Comparison of ENCODE assay signal across 9 mouse cellular contexts in the genomic region with DNA sequence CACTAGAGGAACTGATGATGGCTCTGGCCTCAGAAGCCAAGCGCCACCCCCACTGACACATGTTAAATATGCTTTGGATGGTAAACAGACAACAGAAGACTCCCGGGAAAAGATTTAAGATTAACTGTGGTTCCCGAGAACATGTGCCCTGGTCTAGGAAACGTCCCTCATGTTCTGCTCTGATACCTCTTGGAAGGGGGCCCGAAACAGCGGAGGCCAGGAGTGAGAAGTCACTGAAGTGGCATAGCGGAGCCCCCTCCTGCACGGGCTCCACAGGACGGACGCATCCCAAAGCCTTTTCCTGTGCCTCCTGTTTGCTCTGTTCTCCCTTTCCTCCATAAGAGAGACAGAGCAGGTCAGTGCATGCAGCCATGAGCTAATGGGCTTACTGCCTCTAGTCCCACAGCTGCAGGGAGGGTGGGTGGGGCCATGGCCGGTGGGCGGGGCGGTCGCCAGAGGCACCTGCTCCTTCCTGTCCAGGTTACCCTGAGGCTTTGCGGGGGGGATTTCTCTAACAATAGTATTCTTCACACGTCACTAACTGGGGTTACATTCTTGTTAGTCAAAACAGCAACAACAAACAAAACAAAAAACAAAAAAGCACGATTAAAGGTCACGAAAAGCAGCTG.
DNase-seq lines count a peak whose midpoint lies in the region; ATAC-seq and TF ChIP-seq lines count a peak whose summit lies in the region.
"Had no signal": no experiment of that assay in that cellular context is flagged by ENCODE, and none has a peak within 500 bp of the region (broad histone marks: within the 10 kb centered on the region; RNA-seq: fewer than 3 reads in every experiment).

No protein-coding gene starts in this region.

- no peaks in the 10 kb centered on the region for H3K36me3 ChIP-seq in heart, embryonic 12.5 days
- H3K36me3 ChIP-seq in heart, adult 2 months (ENCODE audit: control insufficient read depth, insufficient read depth, low read length), result no peaks in the 10 kb centered on the region
- no peaks in the 10 kb centered on the region for H3K36me3 ChIP-seq in embryonic facial prominence, embryonic 11.5 days (replicated peaks; ENCODE audit: control insufficient read depth, insufficient read depth, low read depth, low read length)
- H3K36me3 ChIP-seq in kidney, embryonic 16.5 days (ENCODE audit: insufficient read depth, low read length), result no peaks in the 10 kb centered on the region
- H3K36me3 ChIP-seq in neural tube, embryonic 14.5 days (ENCODE audit: control insufficient read depth, insufficient read depth, low read length), result no peaks in the 10 kb centered on the region

- no peak for TF ChIP-seq POLR2A in heart, adult 2 months (IDR thresholded peaks at IDR 0.05; ENCODE audit: insufficient read depth, low read depth, low read length)
- no peak for TF ChIP-seq POLR2A in cerebellum, adult 2 months (IDR thresholded peaks at IDR 0.05; ENCODE audit: borderline replicate concordance, insufficient read depth, low read length)

- peak overlapping the region; percentile 24; the same call in 1 of the 2 replicates for H3K4me2 ChIP-seq in heart, embryonic 12.5 days
- no peak overlapping the region for H3K4me2 ChIP-seq in embryonic facial prominence, embryonic 11.5 days (ENCODE audit: low read depth, low read length)
- peak overlapping the region; percentile 51 for H3K4me2 ChIP-seq in kidney, embryonic 16.5 days (replicated peaks; ENCODE audit: low read depth, low read length)
- peak overlapping the region; percentile 20; the same call in 1 of the 2 replicates for H3K4me2 ChIP-seq in neural tube, embryonic 14.5 days (ENCODE audit: low read depth, low read length)

- H3K9me3 ChIP-seq in heart, embryonic 12.5 days (replicated peaks), result no peaks in the 10 kb centered on the region
- H3K9me3 ChIP-seq in embryonic facial prominence, embryonic 11.5 days (replicated peaks; ENCODE audit: control insufficient read depth, low read length), result no peaks in the 10 kb centered on the region
- no peaks in the 10 kb centered on the region for H3K9me3 ChIP-seq in kidney, embryonic 16.5 days (ENCODE audit: low read length)
- H3K9me3 ChIP-seq in neural tube, embryonic 14.5 days (ENCODE audit: control insufficient read depth, low read length), result no peaks in the 10 kb centered on the region

- ATAC-seq in heart, embryonic 12.5 days (ENCODE audit: insufficient number of reproducible peaks, low FRiP score), result 0 out of 2 replicates have a peak, but pooled peaks have one; percentile 33
- peak; percentile 73 for ATAC-seq in embryonic facial prominence, embryonic 11.5 days (replicated peaks; ENCODE audit: insufficient number of reproducible peaks, low FRiP score, low TSS enrichment, low read depth)
- peak; percentile 81 for ATAC-seq in kidney, embryonic 16.5 days (ENCODE audit: low FRiP score, low TSS enrichment)
- ATAC-seq in neural tube, embryonic 14.5 days (ENCODE audit: low read depth), result peak; percentile 28; the same call in 1 of the 2 replicates

- H3K4me1 ChIP-seq in heart, embryonic 12.5 days (replicated peaks), result peaks cover 6% of the 10 kb centered on the region; the same call in 1 of the 2 replicates
- H3K4me1 ChIP-seq in heart, adult 2 months (ENCODE audit: control insufficient read depth, insufficient read depth, low read length), result no peaks in the 10 kb centered on the region
- no peaks in the 10 kb centered on the region for H3K4me1 ChIP-seq in embryonic facial prominence, embryonic 11.5 days (ENCODE audit: control insufficient read depth, insufficient read depth, low read length)
- peaks cover 15% of the 10 kb centered on the region for H3K4me1 ChIP-seq in kidney, embryonic 16.5 days (ENCODE audit: insufficient read depth, low read length)
- H3K4me1 ChIP-seq in neural tube, embryonic 14.5 days (ENCODE audit: control insufficient read depth, insufficient read depth, low read length), result no peaks in the 10 kb centered on the region
- no peaks in the 10 kb centered on the region for H3K4me1 ChIP-seq in cerebellum, adult 2 months (ENCODE audit: control insufficient read depth, insufficient read depth, low read length)

- no peak overlapping the region for H3K9ac ChIP-seq in heart, embryonic 12.5 days
- H3K9ac ChIP-seq in heart, adult 2 months (ENCODE audit: low read depth, low read length), result no peak overlapping the region
- no peak overlapping the region for H3K9ac ChIP-seq in embryonic facial prominence, embryonic 11.5 days (replicated peaks; ENCODE audit: low read length)
- H3K9ac ChIP-seq in kidney, embryonic 16.5 days (replicated peaks; ENCODE audit: low read length), result peak overlapping the region; percentile 39; the same call in 1 of the 2 replicates
- 0 out of 2 replicates have a peak overlapping the region, but pooled peaks have one; percentile 16 for H3K9ac ChIP-seq in neural tube, embryonic 14.5 days (replicated peaks; ENCODE audit: low read depth, low read length)

- intact Hi-C loops in heart, adult 2 months (cut with DNase I), result no loop called here

- no peak for TF ChIP-seq EP300 in heart, adult 2 months (IDR thresholded peaks at IDR 0.05; ENCODE audit: insufficient read depth, low read depth, low read length)

- WGBS in heart, embryonic 12.5 days, result 65% methylated on average over 18 of the region's 18 CpGs
- WGBS in heart, adult 2 months, result 70% methylated on average over 18 of the region's 18 CpGs
- 42% methylated on average over 18 of the region's 18 CpGs for WGBS in embryonic facial prominence, embryonic 11.5 days
- WGBS in kidney, embryonic 16.5 days, result 40% methylated on average over 18 of the region's 18 CpGs
- WGBS in neural tube, embryonic 14.5 days, result 45% methylated on average over 18 of the region's 18 CpGs
- 33% methylated on average over 18 of the region's 18 CpGs for WGBS in cerebellum, adult 2 months

- no peaks in the 10 kb centered on the region for H3K79me2 ChIP-seq in heart, adult 2 months (replicated peaks; ENCODE audit: control insufficient read depth, insufficient read depth, low read length)

- no peak overlapping the region for H3K27ac ChIP-seq in heart, embryonic 12.5 days (ENCODE audit: poor library complexity, severe bottlenecking)
- H3K27ac ChIP-seq in heart, adult 2 months, result no peak overlapping the region
- H3K27ac ChIP-seq in embryonic facial prominence, embryonic 11.5 days (replicated peaks; ENCODE audit: low read depth, low read length), result no peak overlapping the region
- H3K27ac ChIP-seq in kidney, embryonic 16.5 days (ENCODE audit: low read length), result no peak overlapping the region
- no peak overlapping the region for H3K27ac ChIP-seq in neural tube, embryonic 14.5 days (ENCODE audit: low read depth, low read length)
- H3K27ac ChIP-seq in cerebellum, adult 2 months (ENCODE audit: insufficient read depth, low read length), result no peak overlapping the region

- no peak for DNase-seq in heart, adult 2 months
- DNase-seq in embryonic facial prominence, embryonic 11.5 days (ENCODE audit: low spot score), result no peak
- no peak for DNase-seq in cerebellum, adult 2 months
- no peak for DNase-seq in adrenal gland, postnatal 10 days
- DNase-seq in adrenal gland, adult (ENCODE audit: inconsistent age in 2 of 2, low spot score in 1 of 2), result no peak
- DNase-seq: cerebellum, postnatal 14 days had no signal

- H3K27me3 ChIP-seq in heart, embryonic 12.5 days (replicated peaks), result no peaks in the 10 kb centered on the region
- no peaks in the 10 kb centered on the region for H3K27me3 ChIP-seq in heart, adult 2 months (ENCODE audit: control insufficient read depth, insufficient read depth, low read length)
- no peaks in the 10 kb centered on the region for H3K27me3 ChIP-seq in embryonic facial prominence, embryonic 11.5 days (ENCODE audit: control insufficient read depth, insufficient read depth, low read length)
- H3K27me3 ChIP-seq in kidney, embryonic 16.5 days (ENCODE audit: insufficient read depth, low read length), result no peaks in the 10 kb centered on the region
- no peaks in the 10 kb centered on the region for H3K27me3 ChIP-seq in neural tube, embryonic 14.5 days (ENCODE audit: control insufficient read depth, insufficient read depth, low read length)
- H3K27me3 ChIP-seq in cerebellum, adult 2 months (ENCODE audit: control insufficient read depth, insufficient read depth, low read length), result no peaks in the 10 kb centered on the region

- H3K4me3 ChIP-seq in heart, embryonic 12.5 days, result no peak overlapping the region
- H3K4me3 ChIP-seq in heart, adult 2 months, result no peak overlapping the region
- no peak overlapping the region for H3K4me3 ChIP-seq in embryonic facial prominence, embryonic 11.5 days (ENCODE audit: low read depth, low read length)
- H3K4me3 ChIP-seq in kidney, embryonic 16.5 days (ENCODE audit: low read length), result peak overlapping the region; percentile 22
- no peak overlapping the region for H3K4me3 ChIP-seq in neural tube, embryonic 14.5 days (ENCODE audit: low read depth, low read length)
- H3K4me3 ChIP-seq in cerebellum, adult 2 months (replicated peaks; ENCODE audit: insufficient read depth, low read depth, low read length), result no peak overlapping the region

- no peak for TF ChIP-seq CTCF in heart, adult 2 months (IDR thresholded peaks at IDR 0.05)
- no peak for TF ChIP-seq CTCF in cerebellum, adult 2 months (IDR thresholded peaks at IDR 0.05; ENCODE audit: borderline replicate concordance, insufficient read depth, low read depth, low read length)

Comparison
In these comparisons a context has a peak if more than half of its experiments do, and no peak if none do; other contexts are left out.
1. ATAC-seq: peak in every context shown above with its lines; median percentile 81 in kidney, embryonic 16.5 days; 73 in embryonic facial prominence, embryonic 11.5 days; 33 in heart, embryonic 12.5 days; 28 in neural tube, embryonic 14.5 days.
2. H3K9ac ChIP-seq: peak in kidney, embryonic 16.5 days (single experiment) and neural tube, embryonic 14.5 days (single experiment); none in heart, embryonic 12.5 days (single experiment), heart, adult 2 months (single experiment) and embryonic facial prominence, embryonic 11.5 days (single experiment).